Mouse (Mus musculus) macrophage (primary cell): ENCODE measurements around the gene Raet1e. TPM values are rescaled to one million over a fixed set of nuclear protein-coding genes. Genes with fewer than 3 reads are reported as not detected.
"Not testable (repeated sequence)": the region's sequence is repeated elsewhere in the genome, so short reads cannot be mapped to it uniquely, and the experiment has no call there.

Source experiments
- H3K27ac ChIP-seq: fragments of 350-480 bp; formaldehyde crosslinking; 2 replicates; pipeline ENCODE4 v1.9.0; 2021
- H3K36me3 ChIP-seq: fragments of 350-480 bp; formaldehyde crosslinking; 2 replicates; pipeline ENCODE4 v1.9.0; 2021; ENCODE audit errors: inconsistent target
- H3K4me3 ChIP-seq: fragments of 350-480 bp; formaldehyde crosslinking; 2 replicates; pipeline ENCODE4 v1.9.0; 2021; ENCODE audit errors: inconsistent target
- H3K79me2 ChIP-seq: fragments of 350-480 bp; formaldehyde crosslinking; 2 replicates; pipeline ENCODE4 v1.9.0; 2021; ENCODE audit errors: inconsistent target
- WGBS: methylation state at CpG from one replicate; pipeline ENCODE4 v1.1.7; 2026; ENCODE audit warnings: inconsistent platforms; ENCODE audit not compliant: missing documents; 5-methylcytosine and 5-hydroxymethylcytosine counted together
- polyA plus RNA-seq: library from polyadenylated mRNA; stranded (reverse); fragments of 250-400 nt; gene quantifications from 3 replicates; pipeline ENCODE4 v1.2.4, GENCODE M21; 2018; ENCODE audit warnings: inconsistent platforms

The Raet1e gene
- polyA plus RNA-seq, 1 experiment from 2014 or later: 6.3 TPM

GRCm38 (mm10) chr10:22354196-22354574 lies 195.8 kb downstream of the Raet1e start:
- H3K36me3 ChIP-seq, H3K4me3 ChIP-seq, H3K79me2 ChIP-seq: not testable (repeated sequence)
- WGBS: 3% methylated on average over 2 of the region's 2 CpGs
- peak overlapping the region; percentile 38 for H3K27ac ChIP-seq

GRCm38 (mm10) chr10:22357373-22357772 lies 199.0 kb downstream of the Raet1e start:
- H3K27ac ChIP-seq, H3K36me3 ChIP-seq, H3K4me3 ChIP-seq, H3K79me2 ChIP-seq: not testable (repeated sequence)
- WGBS: 100% methylated on average over 1 of the region's 1 CpGs

DNA sequence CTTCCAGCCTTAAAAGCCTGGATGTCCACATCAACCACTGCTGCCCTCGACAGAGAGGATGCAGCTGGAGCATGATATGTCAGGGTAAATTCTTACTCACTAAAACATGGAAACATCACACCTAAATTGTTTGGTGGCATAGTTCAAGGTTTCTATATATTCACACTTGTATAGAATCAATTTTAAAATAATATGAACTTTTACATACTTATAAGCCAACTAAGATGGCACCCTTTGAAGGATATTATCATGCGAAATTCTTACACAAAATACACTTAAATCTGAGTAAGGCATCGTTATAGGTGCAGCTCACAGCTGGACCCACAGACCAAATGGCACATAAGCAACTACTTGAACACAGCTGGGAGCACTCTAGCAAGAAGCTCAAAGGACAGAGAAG lies 201.9 kb downstream of the Raet1e start, which contains the start of gene Raet1d:
Raet1d (plus strand) TSS at position 301 of the 400 bp plus-strand sequence.
- not testable (repeated sequence) for H3K27ac ChIP-seq, H3K79me2 ChIP-seq, H3K36me3 ChIP-seq, H3K4me3 ChIP-seq
- WGBS: 68% methylated on average over 2 of the region's 3 CpGs

DNA sequence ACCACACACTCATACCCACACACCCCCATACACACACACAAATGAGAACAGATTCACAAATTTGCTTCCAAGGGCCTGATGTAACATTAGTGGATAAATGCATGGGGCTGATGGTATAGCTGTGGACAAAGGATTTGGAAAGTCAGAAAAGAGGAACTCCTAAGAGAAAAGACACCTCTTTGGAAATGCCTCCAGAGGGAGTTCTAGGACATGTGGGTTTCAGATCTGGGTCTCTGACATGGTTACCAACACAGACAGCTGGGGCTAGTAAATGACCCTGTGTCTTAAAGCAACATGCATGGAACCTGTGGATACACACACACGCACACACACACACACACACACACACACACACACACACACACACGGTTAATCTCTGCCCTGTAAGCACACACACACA lies 202.6 kb downstream of the Raet1e start:
- not testable (repeated sequence) for H3K4me3 ChIP-seq, H3K27ac ChIP-seq, H3K79me2 ChIP-seq, H3K36me3 ChIP-seq
- no CpG with 5 or more reads among the region's 2 CpGs for WGBS

GRCm38 (mm10) chr10:22361415-22362352 lies 203.3 kb downstream of the Raet1e start:
- no CpG with 5 or more reads among the region's 15 CpGs for WGBS
- not testable (repeated sequence) for H3K27ac ChIP-seq, H3K79me2 ChIP-seq, H3K36me3 ChIP-seq, H3K4me3 ChIP-seq

DNA sequence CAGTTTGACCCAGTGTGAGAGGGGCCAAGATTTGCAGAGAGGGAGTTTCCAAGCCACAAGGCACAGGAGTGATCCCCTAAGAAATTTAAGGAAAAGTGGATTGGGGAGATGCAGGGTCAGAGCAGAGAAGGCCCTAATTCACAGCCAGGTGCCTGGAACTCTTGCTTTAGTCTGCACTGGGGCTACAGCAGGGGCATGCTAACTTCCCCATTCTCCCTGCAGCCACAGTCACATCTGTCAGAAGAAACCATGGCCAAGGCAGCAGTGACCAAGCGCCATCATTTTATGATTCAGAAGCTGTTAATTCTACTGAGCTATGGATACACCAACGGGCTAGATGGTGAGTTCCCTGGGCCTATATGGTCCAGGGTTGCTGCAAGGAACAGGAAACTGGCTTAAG lies 204.1 kb downstream of the Raet1e start:
- not testable (repeated sequence) for H3K79me2 ChIP-seq, H3K27ac ChIP-seq, H3K4me3 ChIP-seq, H3K36me3 ChIP-seq
- no CpG with 5 or more reads among the region's 2 CpGs for WGBS

DNA sequence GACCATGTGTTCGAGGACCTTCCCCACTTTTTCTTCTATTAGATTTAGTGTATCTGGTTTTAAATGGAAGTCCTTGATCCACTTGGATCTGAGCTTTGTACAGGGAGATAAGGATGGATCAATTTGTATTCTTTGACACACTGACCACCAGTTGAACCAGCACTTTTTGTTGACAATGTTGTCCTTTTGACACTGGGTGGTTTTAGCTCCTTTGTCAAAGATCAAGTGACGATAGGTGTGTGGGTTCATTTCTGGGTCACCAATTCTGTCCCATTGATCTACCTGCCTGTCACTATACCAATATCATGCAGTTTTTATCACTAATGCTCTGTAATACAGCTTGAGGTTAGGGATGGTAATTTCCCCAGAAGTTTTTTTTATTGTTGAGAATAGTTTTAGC lies 206.5 kb downstream of the Raet1e start:
- H3K79me2 ChIP-seq, H3K36me3 ChIP-seq, H3K4me3 ChIP-seq, H3K27ac ChIP-seq: not testable (repeated sequence)
- WGBS: no CpG with 5 or more reads among the region's 2 CpGs

GRCm38 (mm10) chr10:22381226-22381625 lies 222.9 kb downstream of the Raet1e start:
- WGBS: 0% methylated on average over 1 of the region's 10 CpGs
- not testable (repeated sequence) for H3K36me3 ChIP-seq, H3K79me2 ChIP-seq, H3K4me3 ChIP-seq, H3K27ac ChIP-seq

- H3K27ac ChIP-seq, H3K4me3 ChIP-seq, H3K36me3 ChIP-seq, H3K79me2 ChIP-seq: not testable (repeated sequence)
- 92% methylated on average over 7 of the region's 7 CpGs for WGBS
These were observed 231.8 kb downstream of the Raet1e start for GRCm38 (mm10) chr10:22390146-22390545.

- H3K27ac ChIP-seq, H3K79me2 ChIP-seq, H3K36me3 ChIP-seq, H3K4me3 ChIP-seq: not testable (repeated sequence)
- no CpG with 5 or more reads among the region's 5 CpGs for WGBS
These were observed 233.2 kb downstream of the Raet1e start for GRCm38 (mm10) chr10:22391616-22392015.

DNA sequence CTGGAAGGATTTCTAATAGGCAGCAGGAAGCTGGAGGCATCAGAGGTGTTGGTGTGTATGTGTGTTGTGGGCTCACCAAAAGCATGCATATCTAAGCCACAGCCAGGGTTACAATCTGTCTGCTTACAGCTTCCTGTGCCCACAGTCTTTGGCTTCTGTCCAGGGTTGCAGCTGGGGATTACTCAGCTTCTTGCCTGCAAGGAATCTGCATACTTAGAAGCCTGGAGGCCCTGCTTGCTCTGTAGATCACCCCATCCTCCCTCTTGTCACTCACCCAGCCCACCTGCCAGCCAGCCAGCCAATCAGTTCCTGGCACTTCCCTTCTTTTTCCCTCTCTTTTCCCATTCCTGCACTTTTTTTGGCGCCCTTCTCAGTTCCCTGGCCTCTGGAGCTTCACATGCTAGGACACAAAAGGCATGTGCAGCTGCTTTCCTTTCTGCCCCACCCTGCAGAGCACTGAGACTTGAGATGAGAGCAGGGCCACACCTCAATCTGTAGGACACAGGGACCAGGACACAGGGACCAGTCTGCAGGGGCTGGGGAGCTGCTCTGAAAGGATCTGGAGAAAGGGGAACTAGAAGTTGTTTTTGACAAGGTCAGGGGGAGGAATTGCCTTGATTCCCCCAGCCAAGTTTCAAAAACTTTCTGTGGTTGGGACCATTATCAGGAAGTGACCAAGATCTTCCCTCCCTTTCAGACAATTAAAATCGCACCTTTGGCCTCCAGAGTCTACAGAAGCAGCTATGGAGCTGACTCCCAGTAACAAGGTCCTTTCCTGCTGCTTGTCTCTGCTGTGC lies 234.9 kb downstream of the Raet1e start:
- H3K79me2 ChIP-seq, H3K36me3 ChIP-seq, H3K27ac ChIP-seq, H3K4me3 ChIP-seq: not testable (repeated sequence)
- WGBS: no CpG with 5 or more reads among the region's 2 CpGs

DNA sequence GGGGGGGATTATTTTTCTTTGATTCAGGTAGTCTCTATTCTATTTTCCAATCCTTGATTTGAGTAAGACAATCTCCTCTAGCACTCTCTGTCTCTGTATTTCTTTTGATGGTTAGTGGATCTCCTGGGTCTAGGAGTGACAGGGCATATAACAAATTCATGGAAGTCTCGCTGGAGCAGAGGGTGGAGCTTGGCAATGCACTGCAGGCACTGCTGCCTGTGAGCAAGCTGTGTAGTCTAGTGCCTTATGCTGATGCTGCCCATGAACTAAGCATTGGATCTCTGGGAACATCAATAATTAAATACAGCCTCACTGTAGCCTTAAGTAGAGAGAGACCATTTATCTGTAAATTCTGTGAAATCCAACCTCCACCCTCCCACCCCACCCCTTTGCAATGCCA lies 238.3 kb downstream of the Raet1e start:
- H3K79me2 ChIP-seq, H3K36me3 ChIP-seq, H3K4me3 ChIP-seq, H3K27ac ChIP-seq: not testable (repeated sequence)
- no CpG with 5 or more reads among the region's 1 CpGs for WGBS

DNA sequence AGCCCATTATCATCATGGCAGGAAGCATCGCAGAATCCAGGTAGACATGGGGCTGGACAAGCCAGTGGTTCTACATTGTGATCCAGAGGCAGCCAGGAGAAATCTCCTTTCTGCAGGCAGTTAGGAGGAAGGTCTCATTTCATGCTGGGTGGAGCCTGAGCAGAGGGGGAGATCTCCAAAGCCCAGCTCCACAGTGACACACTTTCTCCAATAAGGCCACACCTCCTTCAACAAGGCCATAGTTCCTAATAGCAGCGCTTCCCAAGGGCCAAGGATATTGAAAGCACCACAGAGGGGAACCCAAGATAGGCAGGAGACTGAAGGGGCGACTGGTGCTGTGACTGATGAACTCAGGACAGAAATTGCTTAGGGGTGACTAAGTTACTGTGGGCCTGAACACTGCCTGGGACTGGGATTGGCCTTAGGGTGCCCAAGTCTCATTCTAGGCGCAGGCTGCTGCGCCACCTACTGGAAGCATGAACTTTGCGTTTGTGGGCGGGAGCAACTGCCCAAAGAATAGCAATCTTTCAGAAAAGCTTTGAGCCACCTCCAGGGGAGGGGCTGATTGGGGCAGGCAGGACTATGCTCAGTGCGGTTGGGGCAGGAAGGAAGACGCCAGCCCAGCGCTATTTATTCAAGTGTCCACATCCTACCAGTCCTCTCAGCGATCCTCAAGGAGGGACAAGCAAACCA lies 244.0 kb downstream of the Raet1e start:
- not testable (repeated sequence) for H3K36me3 ChIP-seq, H3K4me3 ChIP-seq, H3K79me2 ChIP-seq, H3K27ac ChIP-seq
- WGBS: 0% methylated on average over 4 of the region's 11 CpGs

- not testable (repeated sequence) for H3K4me3 ChIP-seq, H3K79me2 ChIP-seq, H3K27ac ChIP-seq, H3K36me3 ChIP-seq
- WGBS: no CpG with 5 or more reads among the region's 8 CpGs
These were observed 255.5 kb downstream of the Raet1e start for GRCm38 (mm10) chr10:22413702-22414494.
